Mouse (Mus musculus): Measurements from ENCODE around the gene Msln.

The Msln gene

GRCm38 (mm10) chr17:25723470-25723869 is 30.7 kb downstream of the Msln start:
- DNase-seq = no peak

- DNase-seq = no peak
Observed at GRCm38 (mm10) chr17:25721476-25721875, 32.7 kb downstream of the Msln start.

GRCm38 (mm10) chr17:25717691-25718090 is 36.5 kb downstream of the Msln start:
- no peak for DNase-seq

- DNase-seq = peak; percentile 46 to 65
Observed at GRCm38 (mm10) chr17:25716711-25717637, 37.2 kb downstream of the Msln start, which contains the start of gene Gng13. TSS of gene Gng13 (plus strand) at chr17:25717171.

GRCm38 (mm10) chr17:25716130-25716529 is 38.0 kb downstream of the Msln start:
- no peak for DNase-seq

GRCm38 (mm10) chr17:25715627-25716026 is 38.6 kb downstream of the Msln start:
- no peak for DNase-seq

- no peak for DNase-seq
Observed at GRCm38 (mm10) chr17:25711136-25711535, 43.0 kb downstream of the Msln start.

GRCm38 (mm10) chr17:25709994-25710393 is 44.2 kb downstream of the Msln start:
- DNase-seq = no peak

GRCm38 (mm10) chr17:25700863-25701496 is 53.2 kb downstream of the Msln start:
- no peak for DNase-seq

All from kidney, postnatal 25 days (tissue).